Mouse (Mus musculus): Measurements from ENCODE around the gene Rbl1. TPM values are rescaled to one million over a fixed set of nuclear protein-coding genes. Genes with fewer than 3 reads are reported as not detected.

Gene Rbl1
- total and polyA plus RNA-seq, 3 experiments: 14.9 to 27.4 (median 21.9) TPM

GRCm38 (mm10) chr2:157135014-157135413 lies 69.3 kb downstream of the Rbl1 start, which contains the start of gene Samhd1:
Samhd1 (minus strand) TSS chr2:157135265.
- Histone ChIP-seq H3K4me3 (replicated peaks in 1 of 3; ENCODE audit: low read depth in 2 of 3, low read length in 2 of 3, poor library complexity in 1 of 3) (peak within 1 kb of the TSS; percentile 70 to 90 (median 74)), H3K27ac (ENCODE audit: insufficient read depth, low read depth) (peak within 1 kb of the TSS; percentile 64), H3K4me1 (ENCODE audit: control insufficient read depth in 1 of 2, insufficient read depth in 2 of 2) (peaks cover 10 to 47% of the 10 kb centered on the region in 2 experiments; a peak in 3 of 4 replicates), H3K9me3 (replicated peaks; ENCODE audit: low read length) (peaks cover 8% of the 10 kb centered on the region), H3K9ac (ENCODE audit: insufficient read depth, low read depth) (peak within 1 kb of the TSS; percentile 71), H3K4me2 (ENCODE audit: insufficient read depth, low read depth, poor library complexity, severe bottlenecking) (peak within 1 kb of the TSS; percentile 79), H3K27me3 (replicated peaks) (no peaks in the 10 kb centered on the region), H3K79me2 (replicated peaks; ENCODE audit: control insufficient read depth, extremely low read depth, insufficient read depth, poor library complexity, severe bottlenecking) (peaks cover 29% of the 10 kb centered on the region), H3K36me3 (replicated peaks in 1 of 2; ENCODE audit: control insufficient read depth in 1 of 2, insufficient read depth in 1 of 2, low read length in 1 of 2) (no peaks in the 10 kb centered on the region)
- peak; percentile 33; the same call in 1 of the 2 replicates for TF ChIP-seq MEF2A (IDR thresholded peaks at IDR 0.05; ENCODE audit: borderline replicate concordance, low read depth, low read length)
- 0 out of 2 replicates have a peak, but pooled peaks have one; percentile 39 for TF ChIP-seq TBP (conservative IDR thresholded peaks at IDR 0.05; ENCODE audit: low read depth, low read length)
- peak; percentile 91 for TF ChIP-seq POLR2A (IDR thresholded peaks at IDR 0.05; ENCODE audit: low read depth, low read length)
- 0 out of 2 replicates have a peak, but pooled peaks have one; percentile 12 for TF ChIP-seq ELF1 (IDR thresholded peaks at IDR 0.05; ENCODE audit: low read depth, low read length)
- TF ChIP-seq NELFE (IDR thresholded peaks at IDR 0.05; ENCODE audit: low read depth, low read length): peak; percentile 73
- peak; percentile 43; the same call in 1 of the 2 replicates for TF ChIP-seq TCF12 (IDR thresholded peaks at IDR 0.05; ENCODE audit: low read depth, low read length)
- TF ChIP-seq RCOR1 (conservative IDR thresholded peaks at IDR 0.05; ENCODE audit: low read depth, low read length): no peak
- peak; percentile 53 for TF ChIP-seq HCFC1 (IDR thresholded peaks at IDR 0.05; ENCODE audit: low read depth, low read length)
- TF ChIP-seq MYC (IDR thresholded peaks at IDR 0.05; ENCODE audit: low read depth, low read length): no peak; the same call in 1 of the 2 replicates
- peak; percentile 98 for TF ChIP-seq NRF1 (IDR thresholded peaks at IDR 0.05; ENCODE audit: low read depth, low read length)
- TF ChIP-seq BHLHE40 (IDR thresholded peaks at IDR 0.05; ENCODE audit: low read depth, low read length): no peak
- TF ChIP-seq USF2 (conservative IDR thresholded peaks at IDR 0.05; ENCODE audit: low read depth, low read length): no peak
- no peak for TF ChIP-seq MAFK (IDR thresholded peaks at IDR 0.05; ENCODE audit: insufficient replicate concordance, low read length)
- TF ChIP-seq MXI1 (IDR thresholded peaks at IDR 0.05; ENCODE audit: low read depth, low read length): no peak
- in situ Hi-C loops (cut with MboI; ENCODE audit: low pct_ligation_motif_present, low pct_unique_long_range_greater_than_20kb, low sequenced_read_pairs) (loop anchor here (10.0 to 25.0 kb wide), 2 partner anchors 50 to 427 kb away; partner anchors contain the start of genes Blcap and Nnat), dilution Hi-C loops (cut with MboI; ENCODE audit: extremely low pct_ligation_motif_present, extremely low pct_unique_long_range_greater_than_20kb, low sequenced_read_pairs) (no loop called here)
- DNase-seq (ENCODE audit: extremely low read depth): peak; percentile 95

- dilution Hi-C loops (cut with MboI; ENCODE audit: extremely low pct_ligation_motif_present, extremely low pct_unique_long_range_greater_than_20kb, low sequenced_read_pairs): no loop called here
- peaks cover 3% of the 10 kb centered on the region for H3K9me3 ChIP-seq (replicated peaks; ENCODE audit: low read length)
- H3K27me3 ChIP-seq (replicated peaks): no peaks in the 10 kb centered on the region
- peaks cover 10 to 46% of the 10 kb centered on the region in 2 experiments; a peak in 3 of 4 replicates for H3K4me1 ChIP-seq (ENCODE audit: control insufficient read depth in 1 of 2, insufficient read depth in 2 of 2)
- H3K4me3 ChIP-seq (replicated peaks in 1 of 3; ENCODE audit: low read depth in 2 of 3, low read length in 2 of 3, poor library complexity in 1 of 3): peak overlapping the region; percentile 70 to 90 (median 74)
- peaks cover 29% of the 10 kb centered on the region for H3K79me2 ChIP-seq (replicated peaks; ENCODE audit: control insufficient read depth, extremely low read depth, insufficient read depth, poor library complexity, severe bottlenecking)
- no peaks in the 10 kb centered on the region for H3K36me3 ChIP-seq (replicated peaks in 1 of 2; ENCODE audit: control insufficient read depth in 1 of 2, insufficient read depth in 1 of 2, low read length in 1 of 2)
- TF ChIP-seq UBTF (IDR thresholded peaks at IDR 0.05; ENCODE audit: low read depth, low read length) (peak; percentile 75; the same call in 1 of the 2 replicates), ETS1 (conservative IDR thresholded peaks at IDR 0.05; ENCODE audit: low read depth, low read length) (0 out of 2 replicates have a peak, but pooled peaks have one; percentile 34), NELFE (IDR thresholded peaks at IDR 0.05; ENCODE audit: low read depth, low read length) (no peak)
- H3K9ac ChIP-seq (ENCODE audit: insufficient read depth, low read depth): peak overlapping the region; percentile 71
- peak overlapping the region; percentile 64 for H3K27ac ChIP-seq (ENCODE audit: insufficient read depth, low read depth)
- no peak for DNase-seq (ENCODE audit: extremely low read depth)
- H3K4me2 ChIP-seq (ENCODE audit: insufficient read depth, low read depth, poor library complexity, severe bottlenecking): peak overlapping the region; percentile 22
- in situ Hi-C loops (cut with MboI; ENCODE audit: low pct_ligation_motif_present, low pct_unique_long_range_greater_than_20kb, low sequenced_read_pairs): loop anchor here (10.0 to 25.0 kb wide), 2 partner anchors 50 to 428 kb away; partner anchors contain the start of genes Blcap and Nnat
Observed at GRCm38 (mm10) chr2:157134479-157134931, 69.8 kb downstream of the Rbl1 start.

Measured in CH12.LX (cell line).